Mouse (Mus musculus): ENCODE data around the gene Nckap5l.

DNA sequence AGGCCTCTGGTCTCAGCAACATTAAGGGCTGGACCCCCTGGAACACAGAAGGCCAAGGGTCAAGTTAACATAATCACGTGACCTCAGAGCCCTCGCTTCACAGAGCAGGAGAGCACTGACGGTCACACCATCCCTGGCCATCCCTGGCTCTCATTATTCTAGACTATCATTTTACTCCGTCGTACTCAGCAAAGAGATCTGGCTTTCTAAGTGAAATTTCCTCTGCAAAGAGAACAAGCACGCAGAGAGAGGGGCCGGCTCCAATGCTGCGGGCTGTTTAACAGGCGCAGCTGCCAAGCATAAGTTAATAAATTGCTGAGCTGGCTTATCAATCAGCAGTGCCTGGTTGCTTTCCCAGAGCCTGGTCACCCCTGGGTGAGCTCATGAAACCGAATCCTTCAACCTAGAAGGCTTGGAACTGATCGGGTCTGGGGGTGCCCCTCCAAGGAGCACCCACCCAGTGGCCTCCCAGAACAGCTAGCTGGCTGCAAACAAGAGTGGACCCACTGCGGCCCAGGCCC, 44.8 kb upstream of the Nckap5l start:
- TF ChIP-seq CTCF (IDR thresholded peaks at IDR 0.05; ENCODE audit: low read depth, low read length) = no peak
- TF ChIP-seq EP300 (IDR thresholded peaks at IDR 0.05; ENCODE audit: insufficient read depth, low read depth, low read length) = no peak
- no peak for TF ChIP-seq POLR2A (IDR thresholded peaks at IDR 0.05; ENCODE audit: insufficient read depth, low read length)

All from ES-Bruce4 (cell line).